Mouse (Mus musculus) small intestine, adult 2 months (tissue): Measurements from ENCODE around the gene Fryl.

ENCODE experiments used
- CTCF ChIP-seq: fragments of 200-500 bp; IDR thresholded peaks from 2 replicates; pipeline ENCODE4 v1.5.1; 2012; ENCODE audit warnings: low read depth, mild to moderate bottlenecking, control low read depth, inconsistent platforms, low read length, moderate library complexity, mixed read lengths; ENCODE audit not compliant: insufficient replicate concordance, insufficient read length; ENCODE audit errors: extremely low read depth
- POLR2A ChIP-seq: fragments of 200-500 bp; IDR thresholded peaks from 2 replicates; pipeline ENCODE4 v1.6.1; 2012; ENCODE audit warnings: low read depth, mild to moderate bottlenecking, control low read depth, inconsistent platforms, low read length, moderate library complexity

DNA sequence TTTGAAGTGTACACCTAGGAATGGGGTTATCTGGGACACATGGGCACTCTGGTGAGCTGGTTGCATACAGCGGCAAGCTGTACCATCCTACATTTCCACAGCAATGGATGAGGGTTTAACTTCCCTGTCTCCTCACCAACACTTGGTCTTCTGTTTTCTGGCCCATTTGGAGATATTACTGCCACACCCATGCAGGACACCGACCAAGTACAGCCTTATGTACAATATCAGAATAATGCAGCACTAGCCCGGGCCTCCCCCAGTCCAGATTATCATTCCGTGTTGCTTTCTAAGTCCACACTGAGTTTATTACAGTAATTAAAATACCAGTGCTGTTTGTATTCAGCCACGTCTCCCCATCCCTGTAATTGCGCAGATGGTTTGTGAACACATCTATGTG is 10.0 kb downstream of the Fryl start:
- TF ChIP-seq CTCF (no peak), POLR2A (no peak)
